Mouse (Mus musculus) stomach, embryonic 15.5 days (tissue): ENCODE data around the gene Lrfn4. TPM values are rescaled to one million over a fixed set of nuclear protein-coding genes. Genes with fewer than 3 reads are reported as not detected.

Experiments used
- microRNA-seq: library from miRNA; unstranded; fragments of <30 nt; microRNA quantifications from one replicate; pipeline ENCODE4, GENCODE M21; 2016
- polyA plus RNA-seq: library from polyadenylated mRNA; unstranded; fragments of >200 nt; fragmentation: Nextera tagmentation; extraction: Ambion mirVana; gene quantifications from 2 replicates; pipeline ENCODE4 v1.2.1, GENCODE M21; 2015

Lrfn4 gene
- polyA plus RNA-seq, 1 experiment from 2014 or later, result 6.1 TPM

Small RNA genes lying within 50 kb of the gene (microRNA-seq; reads per million reads assigned to microRNA genes)
- 0.97 reads per million for gene Mir6986

Other genes with a start within 250 kb of the Lrfn4 start
- 37.2 and 44.7 TPM in 2 replicates for gene Kdm2a, start 217.4 kb downstream of the Lrfn4 start, polyA plus RNA-seq
- 24.1 and 32.0 TPM in 2 replicates for gene Rhod, start 176.2 kb downstream of the Lrfn4 start, polyA plus RNA-seq
- gene Syt12, start 138.2 kb downstream of the Lrfn4 start, polyA plus RNA-seq, result 0.81 and 0.99 TPM in 2 replicates
- gene 2010003K11Rik, start 117.1 kb downstream of the Lrfn4 start, polyA plus RNA-seq, result 1.2 and 1.3 TPM in 2 replicates
- 18.0 and 19.1 TPM in 2 replicates for gene Pcx, start 105.2 kb downstream of the Lrfn4 start, polyA plus RNA-seq
- 66.1 and 66.8 TPM in 2 replicates for gene Rce1, start 10.0 kb upstream of the Lrfn4 start, polyA plus RNA-seq
- gene Gm960, start 83.0 kb upstream of the Lrfn4 start, polyA plus RNA-seq, result 2.3 and 3.6 TPM in 2 replicates
- 2.8 and 2.9 TPM in 2 replicates for gene Sptbn2, start 95.5 kb upstream of the Lrfn4 start, polyA plus RNA-seq
- gene Rbm4b, start 140.8 kb upstream of the Lrfn4 start, polyA plus RNA-seq, result 57.7 and 59.7 TPM in 2 replicates
- gene Rbm4, start 178.2 kb upstream of the Lrfn4 start, polyA plus RNA-seq, result 50.1 and 52.2 TPM in 2 replicates
- 29.9 and 38.0 TPM in 2 replicates for gene Gm21992, start 195.9 kb upstream of the Lrfn4 start, polyA plus RNA-seq
- 70.3 and 75.2 TPM in 2 replicates for gene Rbm14, start 196.0 kb upstream of the Lrfn4 start, polyA plus RNA-seq
- 51.1 and 54.1 TPM in 2 replicates for gene Ccs, start 223.7 kb upstream of the Lrfn4 start, polyA plus RNA-seq
- gene Ccdc87, start 223.7 kb upstream of the Lrfn4 start, polyA plus RNA-seq, result 0.12 TPM in 1 of 2 replicates, not detected in the other
- gene Ctsf, start 239.5 kb upstream of the Lrfn4 start, polyA plus RNA-seq, result 24.9 and 34.0 TPM in 2 replicates